Mouse (Mus musculus) ES-Bruce4 (cell line): Measurements from ENCODE around the gene Klf1.

Experiments used
- CTCF ChIP-seq: IDR thresholded peaks from one replicate; pipeline ENCODE4 v1.8.1; 2011; ENCODE audit warnings: low read depth, low read length
- EP300 ChIP-seq: IDR thresholded peaks from 2 replicates; pipeline ENCODE4 v1.6.1; 2011; ENCODE audit warnings: low read depth, low read length; ENCODE audit not compliant: insufficient read depth
- POLR2A ChIP-seq: IDR thresholded peaks from one replicate; pipeline ENCODE4 v1.8.1; 2011; ENCODE audit warnings: low read length; ENCODE audit not compliant: insufficient read depth

GRCm38 (mm10) chr8:84909162-84909767 lies 7.5 kb downstream of the Klf1 start:
- TF ChIP-seq POLR2A (no peak), CTCF (no peak), EP300 (no peak)
